Comparison of ENCODE assay signal across 9 mouse cellular contexts in genomic region chr14:116928796-116929529, GRCm38 (mm10). TPM values are rescaled to one million over a fixed set of nuclear protein-coding genes. Genes with fewer than 3 reads are reported as not detected.
DNase-seq lines count a peak whose midpoint lies in the region; ATAC-seq and TF ChIP-seq lines count a peak whose summit lies in the region.
"Had no signal": no experiment of that assay in that cellular context is flagged by ENCODE, and none has a peak within 500 bp of the region (broad histone marks: within the 10 kb centered on the region; RNA-seq: fewer than 3 reads in every experiment).

No protein-coding gene starts in this region.

- no peak for ATAC-seq in kidney, embryonic 16.5 days (ENCODE audit: low FRiP score, low TSS enrichment)
- ATAC-seq in embryonic facial prominence, embryonic 13.5 days (ENCODE audit: insufficient number of reproducible peaks, insufficient read depth, low FRiP score, low TSS enrichment, low read depth) = no peak
- ATAC-seq in hindbrain, postnatal 0 days = no peak
- ATAC-seq in inflammation-experienced regulatory T-cells, adult 6 months = no peak

- H3K4me1 ChIP-seq in kidney, embryonic 16.5 days (ENCODE audit: insufficient read depth, low read length) = peaks cover 34% of the 10 kb centered on the region
- peaks cover 22% of the 10 kb centered on the region for H3K4me1 ChIP-seq in embryonic facial prominence, embryonic 13.5 days
- peaks cover 13% of the 10 kb centered on the region; the same call in 1 of the 2 replicates for H3K4me1 ChIP-seq in hindbrain, postnatal 0 days (ENCODE audit: insufficient read depth, low read length)
- H3K4me1 ChIP-seq: liver, embryonic 15.5 days had no signal

- TF ChIP-seq CTCF in hindbrain, postnatal 0 days (IDR thresholded peaks at IDR 0.05; ENCODE audit: low read depth) = no peak

- H3K27me3 ChIP-seq in kidney, embryonic 16.5 days (ENCODE audit: insufficient read depth, low read length) = no peaks in the 10 kb centered on the region
- no peaks in the 10 kb centered on the region for H3K27me3 ChIP-seq in embryonic facial prominence, embryonic 13.5 days
- H3K27me3 ChIP-seq in hindbrain, postnatal 0 days (ENCODE audit: insufficient read depth, low read length) = no peaks in the 10 kb centered on the region

- H3K9ac ChIP-seq in kidney, embryonic 16.5 days (replicated peaks; ENCODE audit: low read length) = peak overlapping the region; percentile 39; the same call in 1 of the 2 replicates
- H3K9ac ChIP-seq in embryonic facial prominence, embryonic 13.5 days = peak overlapping the region; percentile 41; the same call in 1 of the 2 replicates
- H3K9ac ChIP-seq in hindbrain, postnatal 0 days (replicated peaks; ENCODE audit: low read length) = no peak overlapping the region
- H3K9ac ChIP-seq: liver, embryonic 15.5 days had no signal

- peak overlapping the region; percentile 92 for H3K4me3 ChIP-seq in kidney, embryonic 16.5 days (ENCODE audit: low read length)
- peak overlapping the region; percentile 86 for H3K4me3 ChIP-seq in embryonic facial prominence, embryonic 13.5 days
- H3K4me3 ChIP-seq in hindbrain, postnatal 0 days (ENCODE audit: low read length) = peak overlapping the region; percentile 90
- H3K4me3 ChIP-seq: liver, embryonic 15.5 days had no signal

- H3K27ac ChIP-seq in kidney, embryonic 16.5 days (ENCODE audit: low read length) = peak overlapping the region; percentile 6; the same call in 1 of the 2 replicates
- H3K27ac ChIP-seq in embryonic facial prominence, embryonic 13.5 days = no peak overlapping the region
- H3K27ac ChIP-seq in hindbrain, postnatal 0 days = no peak overlapping the region
- H3K27ac ChIP-seq: liver, embryonic 15.5 days had no signal

- 25% methylated on average over 7 of the region's 7 CpGs for WGBS in kidney, embryonic 16.5 days
- WGBS in embryonic facial prominence, embryonic 13.5 days = 40% methylated on average over 7 of the region's 7 CpGs
- WGBS in hindbrain, postnatal 0 days = 24% methylated on average over 7 of the region's 7 CpGs

- no peaks in the 10 kb centered on the region for H3K36me3 ChIP-seq in kidney, embryonic 16.5 days (ENCODE audit: insufficient read depth, low read length)
- no peaks in the 10 kb centered on the region for H3K36me3 ChIP-seq in embryonic facial prominence, embryonic 13.5 days
- no peaks in the 10 kb centered on the region for H3K36me3 ChIP-seq in hindbrain, postnatal 0 days (ENCODE audit: insufficient read depth, low read length)
- H3K36me3 ChIP-seq: liver, embryonic 15.5 days had no signal

- no peak for DNase-seq in kidney, adult 8-10 months
- peak; percentile 67 for DNase-seq in hindbrain, postnatal 0 days (ENCODE audit: low spot score)
- DNase-seq in skeletal muscle tissue, adult 2 months (ENCODE audit: low read depth, low spot score) = peak; percentile 9
- no peak for DNase-seq in urinary bladder, postnatal 36 days (ENCODE audit: low spot score in 2 of 2)
- DNase-seq in gastrocnemius, postnatal 10 days = no peak

- H3K4me2 ChIP-seq in kidney, embryonic 16.5 days (replicated peaks; ENCODE audit: low read depth, low read length) = peak overlapping the region; percentile 85
- H3K4me2 ChIP-seq in embryonic facial prominence, embryonic 13.5 days = peak overlapping the region; percentile 74
- H3K4me2 ChIP-seq in hindbrain, postnatal 0 days (ENCODE audit: low read depth, low read length) = peak overlapping the region; percentile 92
- H3K4me2 ChIP-seq: liver, embryonic 15.5 days had no signal

- H3K9me3 ChIP-seq in kidney, embryonic 16.5 days (ENCODE audit: low read length) = 0 out of 2 replicates have a peak, but pooled peaks cover 3% of the 10 kb centered on the region
- H3K9me3 ChIP-seq in embryonic facial prominence, embryonic 13.5 days = no peaks in the 10 kb centered on the region
- H3K9me3 ChIP-seq in hindbrain, postnatal 0 days (ENCODE audit: low read length) = no peaks in the 10 kb centered on the region
- H3K9me3 ChIP-seq: liver, embryonic 15.5 days had no signal

RNA-seq across cellular contexts. Expression of gene Gpc6, which starts 3.8 kb away (rescaled TPM):
- polyA plus RNA-seq in kidney, embryonic 16.5 days (2015; fragmentation: Nextera tagmentation; extraction: Ambion mirVana) = 62.7 and 68.5 TPM in 2 replicates
- polyA plus RNA-seq in embryonic facial prominence, embryonic 13.5 days (2015; fragmentation: Nextera tagmentation; extraction: Ambion mirVana) = 57.2 and 57.7 TPM in 2 replicates
- 20.5 and 28.5 TPM in 2 replicates for total RNA-seq in hindbrain, postnatal 0 days (2014; rRNA removed)
- 17.1 and 17.9 TPM in 2 replicates for polyA plus RNA-seq in hindbrain, postnatal 0 days (2015; fragmentation: Nextera tagmentation; extraction: Ambion mirVana)
- polyA plus RNA-seq in inflammation-experienced regulatory T-cells, adult 6 months (2017; shearing (Covaris generic)) = under 1 TPM in 1 of 3 experiments, not detected in 2; 0.17 TPM
- total RNA-seq in gastrocnemius, postnatal 10 days (2021) = 10 to 100 TPM; 14.4 to 17.5 TPM

Comparison
In these comparisons a context has a peak if more than half of its experiments do, and no peak if none do; other contexts are left out.
1. DNase-seq: peak in hindbrain, postnatal 0 days (single experiment) and skeletal muscle tissue, adult 2 months (single experiment); none in kidney, adult 8-10 months (0 of 2), urinary bladder, postnatal 36 days (0 of 2) and gastrocnemius, postnatal 10 days (single experiment).
2. RNA of gene Gpc6, which starts 3.8 kb away (polyA plus RNA-seq): 62.7 to 68.5 TPM in kidney, embryonic 16.5 days, 57.2 to 57.7 TPM in embryonic facial prominence, embryonic 13.5 days and 17.1 to 17.9 TPM in hindbrain, postnatal 0 days; 0.17 TPM in inflammation-experienced regulatory T-cells, adult 6 months; every median in the first group is over 10 times any median in the second.
3. Peak in every context shown above with its lines, with median percentiles within 50 percentile points of each other: H3K4me2 ChIP-seq and H3K4me3 ChIP-seq.